ENCODE assay signal across 10 mouse cellular contexts in genomic region chr2:62630446-62630845, GRCm38 (mm10). TPM values are rescaled to one million over a fixed set of nuclear protein-coding genes. Genes with fewer than 3 reads are reported as not detected.
DNase-seq lines count a peak whose midpoint lies in the region; ATAC-seq lines count a peak whose summit lies in the region.
"Had no signal": no experiment of that assay in that cellular context is flagged by ENCODE, and none has a peak within 500 bp of the region (broad histone marks: within the 10 kb centered on the region; RNA-seq: fewer than 3 reads in every experiment).

No protein-coding gene starts in this region.

- 0 out of 2 replicates have a peak, but pooled peaks have one; percentile 33 for ATAC-seq in cerebellum, adult (ENCODE audit: insufficient number of reproducible peaks, low FRiP score, low TSS enrichment)
- ATAC-seq in inflammation-experienced regulatory T-cells, adult 6 months: peak; percentile 84
- no peak for ATAC-seq in midbrain, embryonic 14.5 days (ENCODE audit: low FRiP score, low TSS enrichment)

- no peak overlapping the region for H3K4me2 ChIP-seq in midbrain, embryonic 14.5 days (ENCODE audit: low read length)
- H3K4me2 ChIP-seq: limb, embryonic 15.5 days had no signal

- H3K27ac ChIP-seq in midbrain, embryonic 14.5 days (replicated peaks; ENCODE audit: low read depth, low read length): no peak overlapping the region
- H3K27ac ChIP-seq: limb, embryonic 15.5 days had no signal

- no peak overlapping the region for H3K9ac ChIP-seq in midbrain, embryonic 14.5 days (replicated peaks; ENCODE audit: low read length)
- H3K9ac ChIP-seq: limb, embryonic 15.5 days had no signal

- H3K4me3 ChIP-seq in midbrain, embryonic 14.5 days (replicated peaks; ENCODE audit: low read depth, low read length): no peak overlapping the region
- H3K4me3 ChIP-seq: limb, embryonic 15.5 days had no signal

- WGBS in midbrain, embryonic 14.5 days: 25% methylated on average over 6 of the region's 6 CpGs

- no peaks in the 10 kb centered on the region for H3K9me3 ChIP-seq in midbrain, embryonic 14.5 days (ENCODE audit: control insufficient read depth, low read length)
- H3K9me3 ChIP-seq: limb, embryonic 15.5 days had no signal

- H3K4me1 ChIP-seq in midbrain, embryonic 14.5 days (ENCODE audit: control insufficient read depth, insufficient read depth, low read length): no peaks in the 10 kb centered on the region
- H3K4me1 ChIP-seq: limb, embryonic 15.5 days had no signal

- H3K36me3 ChIP-seq in midbrain, embryonic 14.5 days (ENCODE audit: control insufficient read depth, insufficient read depth, low read length): no peaks in the 10 kb centered on the region
- H3K36me3 ChIP-seq: limb, embryonic 15.5 days had no signal

- no peak for DNase-seq in cerebellum, postnatal 36 days
- peak; percentile 30 for DNase-seq in layer of hippocampus, adult 9-10 months (ENCODE audit: low spot score)
- no peak for DNase-seq in layer of hippocampus, adult 8-10 months (ENCODE audit: low spot score in 2 of 2)
- peak; percentile 30 for DNase-seq in adipocyte (ENCODE audit: low spot score)
- DNase-seq in midbrain, embryonic 14.5 days: peak; percentile 89
- DNase-seq in ovary, postnatal 14 days (ENCODE audit: low spot score): no peak

- no peaks in the 10 kb centered on the region for H3K27me3 ChIP-seq in midbrain, embryonic 14.5 days (ENCODE audit: control insufficient read depth, insufficient read depth, low read length)
- H3K27me3 ChIP-seq: limb, embryonic 15.5 days had no signal

RNA-seq across cellular contexts. Expression of gene Ifih1, which starts 15.6 kb away (rescaled TPM):
- 1 to 10 TPM; 2.3 to 5.9 (median 4.0) TPM for total RNA-seq in layer of hippocampus, adult 8-10 months (2022)
- polyA plus RNA-seq in inflammation-experienced regulatory T-cells, adult 6 months (2017; shearing (Covaris generic)): 10 to 100 TPM; 29.8 to 42.5 (median 29.8) TPM
- polyA plus RNA-seq in midbrain, embryonic 14.5 days (2014; fragmentation: Nextera tagmentation; extraction: Ambion mirVana): 0.61 and 2.1 TPM in 2 replicates

RNA-seq across cellular contexts. Expression of gene Gca, which starts 33.6 kb away (rescaled TPM):
- 10 to 100 TPM; 10.9 to 20.0 (median 13.0) TPM for total RNA-seq in layer of hippocampus, adult 8-10 months (2022)
- 1 to 10 TPM; 1.2 to 2.8 (median 1.6) TPM for polyA plus RNA-seq in inflammation-experienced regulatory T-cells, adult 6 months (2017; shearing (Covaris generic))
- 4.0 and 4.3 TPM in 2 replicates for polyA plus RNA-seq in midbrain, embryonic 14.5 days (2014; fragmentation: Nextera tagmentation; extraction: Ambion mirVana)

RNA-seq across cellular contexts. Expression of gene Fap, which starts 56.6 kb away (rescaled TPM):
- 1 to 10 TPM in 1 of 4 experiments, under 1 TPM in 3; 0.47 to 1.2 (median 0.85) TPM for total RNA-seq in layer of hippocampus, adult 8-10 months (2022)
- under 1 TPM; 0.20 to 0.36 (median 0.32) TPM for polyA plus RNA-seq in inflammation-experienced regulatory T-cells, adult 6 months (2017; shearing (Covaris generic))
- polyA plus RNA-seq in midbrain, embryonic 14.5 days (2014; fragmentation: Nextera tagmentation; extraction: Ambion mirVana): 0.13 and 0.96 TPM in 2 replicates
- polyA plus RNA-seq: C2C12 had no signal

Comparison
In these comparisons a context has a peak if more than half of its experiments do, and no peak if none do; other contexts are left out.
1. DNase-seq: peak in layer of hippocampus, adult 9-10 months (single experiment), adipocyte (single experiment) and midbrain, embryonic 14.5 days (single experiment); none in cerebellum, postnatal 36 days (0 of 2), layer of hippocampus, adult 8-10 months (0 of 2) and ovary, postnatal 14 days (single experiment).